Mouse (Mus musculus) midbrain, postnatal 0 days (tissue): ENCODE results near the gene Nbea. TPM values are rescaled to one million over a fixed set of nuclear protein-coding genes. Genes with fewer than 3 reads are reported as not detected.

Experiments used
- ATAC-seq: fragments of 200-750 bp; cut with Nextera tagmentation; 2 replicates; pipeline ENCODE4 v1.8.0; 2017; ENCODE audit warnings: moderate number of reproducible peaks, mild to moderate bottlenecking, moderate TSS enrichment, moderate library complexity; ENCODE audit not compliant: low FRiP score
- DNase-seq: peaks from one replicate; pipeline ENCODE4 v3.0.0-alpha.2; 2015; ENCODE audit warnings: low spot score
- H3K27ac ChIP-seq: fragments of 300-500 bp; sonication (generic); 2 replicates; pipeline ENCODE4 v1.5.1; 2014; ENCODE audit warnings: low read depth, mild to moderate bottlenecking, low read length, mixed read lengths
- H3K27me3 ChIP-seq: fragments of 300-500 bp; sonication (generic); 2 replicates; pipeline ENCODE4 v1.6.1; 2014; ENCODE audit warnings: low read length, control low read depth, mixed read lengths; ENCODE audit not compliant: insufficient read depth
- H3K36me3 ChIP-seq: fragments of 300-500 bp; sonication (generic); 2 replicates; pipeline ENCODE4 v1.6.1; 2014; ENCODE audit warnings: low read length, control low read depth, mixed read lengths; ENCODE audit not compliant: insufficient read depth
- H3K4me1 ChIP-seq: fragments of 300-500 bp; sonication (generic); 2 replicates; pipeline ENCODE4 v1.6.1; 2014; ENCODE audit warnings: mild to moderate bottlenecking, control low read depth, antibody characterized with exemption, low read length, mixed read lengths; ENCODE audit not compliant: insufficient read depth
- H3K4me2 ChIP-seq: fragments of 300-500 bp; sonication (generic); 2 replicates; pipeline ENCODE4 v1.6.1; 2014; ENCODE audit warnings: low read depth, mild to moderate bottlenecking, low read length, mixed read lengths; ENCODE audit not compliant: poor library complexity, severe bottlenecking
- H3K4me3 ChIP-seq: fragments of 300-500 bp; sonication (generic); 2 replicates; pipeline ENCODE4 v1.5.1; 2014; ENCODE audit warnings: low read depth, mild to moderate bottlenecking, low read length, moderate library complexity
- H3K9ac ChIP-seq: fragments of 300-500 bp; sonication (generic); replicated peaks from 2 replicates; pipeline ENCODE4 v1.6.1; 2014; ENCODE audit warnings: mild to moderate bottlenecking, low read length, moderate library complexity, mixed read lengths; ENCODE audit not compliant: poor library complexity, severe bottlenecking
- H3K9me3 ChIP-seq: fragments of 300-500 bp; sonication (generic); 2 replicates; pipeline ENCODE4 v1.6.1; 2016; ENCODE audit warnings: low read length, control low read depth
- CTCF ChIP-seq: IDR thresholded peaks from 2 replicates; pipeline ENCODE4 v1.5.1; 2016; ENCODE audit warnings: antibody characterized with exemption, mild to moderate bottlenecking
- WGBS: fragments of 180-500 bp; shearing (Covaris S2); extraction: QIAGEN DNeasy Blood & Tissue Kit; methylation state at CpG from one replicate; pipeline ENCODE4 v1.1.7; 2014; 5-methylcytosine and 5-hydroxymethylcytosine counted together
- polyA plus RNA-seq: library from polyadenylated mRNA; unstranded; fragments of >200 nt; fragmentation: Nextera tagmentation; extraction: Ambion mirVana; gene quantifications from 2 replicates; pipeline ENCODE4 v1.2.1, GENCODE M21; 2015
- total RNA-seq: library from RNA; depleted of rRNA; stranded (reverse); fragments of >200 nt; gene quantifications from 2 replicates; pipeline ENCODE4 v1.2.3, GENCODE M21; 2014

Gene Nbea
- total and polyA plus RNA-seq, 2 experiments from 2014 or later, result 46.8 to 202 TPM

DNA sequence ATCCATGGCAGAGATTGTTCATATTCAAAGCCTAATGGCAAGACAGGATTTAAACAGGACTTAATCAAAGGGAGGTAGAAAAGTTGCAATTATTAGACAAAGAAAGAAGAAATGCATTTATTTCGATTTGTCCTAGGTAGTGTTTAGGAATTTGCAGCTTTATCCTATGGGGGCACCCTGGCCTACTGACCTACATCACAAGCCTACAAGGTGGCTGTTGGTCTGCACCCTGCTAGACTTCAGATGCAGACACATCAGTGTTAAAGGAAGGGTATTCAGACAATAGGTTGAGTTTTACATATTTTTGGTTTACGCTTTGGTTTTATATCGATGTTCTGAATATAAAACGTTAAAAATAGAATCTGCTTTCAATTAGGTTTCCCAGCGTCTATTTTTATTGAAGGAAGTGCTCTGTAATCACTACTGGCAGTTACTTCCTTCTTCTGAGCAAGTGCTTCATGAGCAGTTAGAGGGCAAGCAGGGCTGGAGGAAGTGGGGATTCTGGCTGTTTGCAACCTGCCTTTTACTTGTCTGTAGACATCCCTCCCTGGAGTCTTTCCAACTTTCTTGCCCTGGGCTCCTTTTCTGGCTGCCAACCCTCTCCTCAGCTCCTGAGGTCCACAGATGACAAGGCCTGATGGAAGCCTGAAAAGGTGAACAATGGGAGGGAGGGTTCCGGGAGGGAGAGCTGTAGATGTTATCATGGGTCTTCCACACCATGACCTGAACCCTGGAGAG is 366.7 kb downstream of the Nbea start:
- H3K9me3 ChIP-seq, result no peaks in the 10 kb centered on the region
- ATAC-seq, result no peak
- no peak for DNase-seq
- H3K4me2 ChIP-seq, result no peak overlapping the region
- H3K4me1 ChIP-seq, result 0 out of 2 replicates have a peak, but pooled peaks cover 4% of the 10 kb centered on the region
- no peak overlapping the region for H3K9ac ChIP-seq
- H3K27ac ChIP-seq, result no peak overlapping the region
- WGBS, result 76% methylated on average over 6 of the region's 6 CpGs
- H3K4me3 ChIP-seq, result no peak overlapping the region
- no peaks in the 10 kb centered on the region for H3K36me3 ChIP-seq
- H3K27me3 ChIP-seq, result no peaks in the 10 kb centered on the region
- TF ChIP-seq CTCF, result no peak

GRCm38 (mm10) chr3:55816096-55816495 is 367.4 kb downstream of the Nbea start:
- DNase-seq (no peak), ATAC-seq (no peak)
- no peak overlapping the region for H3K27ac ChIP-seq
- no peak overlapping the region for H3K9ac ChIP-seq
- H3K27me3 ChIP-seq, result no peaks in the 10 kb centered on the region
- TF ChIP-seq CTCF, result no peak
- no peaks in the 10 kb centered on the region for H3K36me3 ChIP-seq
- 52% methylated on average over 5 of the region's 5 CpGs for WGBS
- H3K4me2 ChIP-seq, result no peak overlapping the region
- no peaks in the 10 kb centered on the region for H3K9me3 ChIP-seq
- H3K4me3 ChIP-seq, result no peak overlapping the region
- 0 out of 2 replicates have a peak, but pooled peaks cover 4% of the 10 kb centered on the region for H3K4me1 ChIP-seq

DNA sequence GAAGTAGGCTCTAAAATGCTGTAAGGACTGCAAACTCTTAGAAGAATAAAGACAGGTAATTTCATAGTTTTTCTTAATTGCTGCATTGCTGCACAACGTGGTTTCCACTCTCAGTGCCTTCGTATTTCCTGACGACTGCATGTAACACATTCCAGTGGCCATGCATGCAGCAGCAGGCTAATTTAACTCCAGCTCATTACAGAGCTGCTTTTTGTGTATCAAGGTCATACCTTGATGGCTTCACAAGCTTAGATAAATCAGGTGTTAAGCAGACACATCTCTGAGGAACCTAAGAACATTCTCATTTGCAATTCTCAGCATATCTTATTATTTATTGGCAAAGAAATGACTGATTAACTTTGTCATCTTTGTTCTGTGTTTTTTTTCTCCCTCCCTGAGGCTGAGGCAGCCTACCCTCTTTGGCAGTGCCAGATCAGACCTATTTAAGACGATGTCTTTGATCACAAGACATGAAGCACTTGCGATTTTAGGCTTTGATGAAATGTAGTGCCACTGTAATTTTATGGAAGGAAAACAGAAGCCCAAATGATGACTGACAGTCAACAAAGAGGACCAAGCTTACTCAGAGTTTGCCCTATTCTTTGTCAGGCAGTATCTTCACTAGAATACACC is 368.4 kb downstream of the Nbea start:
- no peaks in the 10 kb centered on the region for H3K27me3 ChIP-seq
- whole genome bisulfite sequencing, result 42% methylated on average over 5 of the region's 5 CpGs
- H3K36me3 ChIP-seq, result no peaks in the 10 kb centered on the region
- H3K27ac ChIP-seq, result no peak overlapping the region
- no peak overlapping the region for H3K4me2 ChIP-seq
- H3K9ac ChIP-seq, result no peak overlapping the region
- no peak overlapping the region for H3K4me3 ChIP-seq
- no peak for DNase-seq
- TF ChIP-seq CTCF, result no peak
- no peak for ATAC-seq
- H3K4me1 ChIP-seq, result 0 out of 2 replicates have a peak, but pooled peaks cover 4% of the 10 kb centered on the region
- H3K9me3 ChIP-seq, result no peaks in the 10 kb centered on the region

DNA sequence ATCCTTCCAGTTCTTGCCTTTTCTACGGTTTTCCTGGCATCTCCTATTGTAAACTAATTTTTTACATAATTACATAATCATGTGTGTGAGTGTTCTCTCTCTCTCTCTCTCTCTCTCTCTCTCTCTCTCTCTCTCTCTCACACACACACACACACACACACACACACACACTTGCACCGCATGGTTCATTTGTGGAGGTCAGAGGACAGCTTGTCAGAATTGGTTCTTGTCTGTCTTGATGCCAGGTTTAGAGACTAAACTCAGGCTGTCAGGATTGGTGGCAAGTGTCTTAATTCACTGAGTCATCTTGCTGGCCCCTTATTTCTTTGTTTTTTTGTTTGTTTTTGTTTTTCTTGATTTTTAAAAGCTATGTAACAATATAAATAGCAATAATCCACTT is 388.7 kb downstream of the Nbea start:
- no peak for ATAC-seq
- H3K4me2 ChIP-seq, result no peak overlapping the region
- no peaks in the 10 kb centered on the region for H3K9me3 ChIP-seq
- H3K4me3 ChIP-seq, result no peak overlapping the region
- WGBS, result 55% methylated on average over 2 of the region's 2 CpGs
- H3K36me3 ChIP-seq, result no peaks in the 10 kb centered on the region
- no peak overlapping the region for H3K27ac ChIP-seq
- no peak for DNase-seq
- H3K4me1 ChIP-seq, result peaks cover 2% of the 10 kb centered on the region; the same call in 1 of the 2 replicates
- no peak overlapping the region for H3K9ac ChIP-seq
- H3K27me3 ChIP-seq, result no peaks in the 10 kb centered on the region
- no peak for TF ChIP-seq CTCF

DNA sequence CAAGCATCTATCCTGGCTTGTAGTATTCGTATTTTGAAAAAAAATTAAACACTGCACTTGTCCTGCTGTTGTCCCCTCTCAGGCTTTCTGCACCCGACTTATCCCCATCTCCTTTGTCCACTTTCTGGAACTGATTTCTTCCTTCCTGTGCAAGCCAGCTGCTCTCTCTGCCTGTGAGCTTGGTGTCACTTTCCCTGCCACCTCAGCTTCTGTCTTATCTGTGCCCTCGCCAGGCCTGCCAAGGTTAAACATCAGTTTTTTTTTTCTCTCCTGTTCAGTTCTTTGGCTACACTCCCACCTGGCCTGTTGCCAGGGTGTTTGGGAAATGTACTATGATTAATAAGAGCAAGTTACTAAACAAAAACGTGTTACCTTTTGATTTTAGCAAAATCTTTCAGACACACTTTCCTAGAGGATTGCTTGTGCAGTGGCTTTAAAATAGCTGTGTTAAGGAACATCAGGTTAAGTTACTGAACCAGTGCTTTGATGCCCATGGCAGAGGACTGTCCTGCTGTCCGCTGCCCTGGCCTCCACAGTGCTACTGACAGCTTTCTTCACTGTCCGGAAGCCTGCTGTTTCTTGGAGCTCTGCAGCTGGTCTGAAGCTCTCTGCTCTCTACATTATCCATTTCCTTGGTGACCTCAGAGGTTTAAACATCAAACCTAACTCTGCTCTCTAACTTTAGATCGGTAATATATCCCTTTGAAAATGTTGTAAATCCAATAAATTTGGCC is 389.5 kb downstream of the Nbea start:
- ATAC-seq (0 out of 2 replicates have a peak, but pooled peaks have one; percentile 24), DNase-seq (peak; percentile 80)
- H3K4me3 ChIP-seq, result no peak overlapping the region
- no peak overlapping the region for H3K27ac ChIP-seq
- WGBS, result 49% methylated on average over 7 of the region's 7 CpGs
- no peak overlapping the region for H3K4me2 ChIP-seq
- no peaks in the 10 kb centered on the region for H3K27me3 ChIP-seq
- no peak for TF ChIP-seq CTCF
- H3K36me3 ChIP-seq, result no peaks in the 10 kb centered on the region
- H3K9me3 ChIP-seq, result no peaks in the 10 kb centered on the region
- H3K4me1 ChIP-seq, result peaks cover 10% of the 10 kb centered on the region; the same call in 1 of the 2 replicates
- no peak overlapping the region for H3K9ac ChIP-seq

GRCm38 (mm10) chr3:55792251-55792650 is 391.2 kb downstream of the Nbea start:
- Histone ChIP-seq H3K9me3 (no peaks in the 10 kb centered on the region), H3K4me2 (no peak overlapping the region), H3K4me1 (peaks cover 10% of the 10 kb centered on the region; the same call in 1 of the 2 replicates), H3K4me3 (no peak overlapping the region), H3K9ac (no peak overlapping the region), H3K36me3 (no peaks in the 10 kb centered on the region), H3K27me3 (no peaks in the 10 kb centered on the region), H3K27ac (no peak overlapping the region)
- WGBS, result 66% methylated on average over 5 of the region's 5 CpGs
- no peak for ATAC-seq
- no peak for TF ChIP-seq CTCF
- peak; percentile 50 for DNase-seq
